Mouse (Mus musculus): Measurements from ENCODE around the gene Slc16a3. TPM values are rescaled to one million over a fixed set of nuclear protein-coding genes. Genes with fewer than 3 reads are reported as not detected.

Slc16a3 gene
- total and polyA plus RNA-seq, 2 experiments from 2014 or later, result 3.6 to 9.0 TPM

DNA sequence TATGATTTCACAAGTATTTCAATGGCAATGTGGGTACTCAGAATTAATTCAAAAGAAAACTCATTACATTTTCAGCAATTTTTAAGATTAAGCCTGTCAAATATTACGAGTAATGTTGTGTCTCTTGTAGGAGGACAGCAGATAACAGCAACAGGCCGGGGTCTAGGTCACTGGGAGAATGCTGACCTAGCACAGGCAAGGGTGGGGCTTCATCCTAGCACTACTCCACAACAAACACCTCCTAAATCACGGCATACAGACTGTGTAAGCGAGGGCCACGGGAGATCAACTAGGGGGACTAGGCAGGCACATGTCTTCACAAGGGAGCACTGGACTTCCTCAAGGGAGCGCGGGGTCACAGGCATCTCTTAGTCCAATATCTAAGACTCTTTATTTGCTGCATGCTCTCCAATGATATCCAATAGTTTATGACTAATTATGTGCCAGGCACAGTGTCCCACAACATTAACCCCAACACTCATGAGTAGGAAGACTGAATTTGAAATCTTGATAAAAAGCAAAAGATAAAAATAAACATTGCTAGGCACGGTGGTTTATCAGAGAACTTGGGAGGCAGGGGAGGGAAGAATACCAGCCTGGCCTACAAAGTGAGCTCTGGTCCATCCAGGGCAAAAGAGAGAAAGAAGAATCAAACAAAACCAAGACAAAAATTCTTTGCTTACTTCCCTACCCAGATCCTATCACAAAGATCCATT, 31.6 kb downstream of the Slc16a3 start:
- H3K27ac ChIP-seq (ENCODE audit: low read depth, low read length), result no peak overlapping the region
- no peak for ATAC-seq
- no peak overlapping the region for H3K4me3 ChIP-seq (ENCODE audit: low read depth, low read length)
- H3K9me3 ChIP-seq (ENCODE audit: low read length), result no peaks in the 10 kb centered on the region
- no peak overlapping the region for H3K4me2 ChIP-seq (ENCODE audit: low read depth)
- TF ChIP-seq CTCF (IDR thresholded peaks at IDR 0.05; ENCODE audit: low read depth), result no peak
- 87% methylated on average over 8 of the region's 8 CpGs for WGBS
- DNase-seq, result no peak
- H3K27me3 ChIP-seq (ENCODE audit: insufficient read depth, low read length), result no peaks in the 10 kb centered on the region
- no peaks in the 10 kb centered on the region for H3K4me1 ChIP-seq (ENCODE audit: insufficient read depth)
- H3K36me3 ChIP-seq (ENCODE audit: insufficient read depth), result peaks cover 64% of the 10 kb centered on the region
- H3K9ac ChIP-seq, result no peak overlapping the region

DNA sequence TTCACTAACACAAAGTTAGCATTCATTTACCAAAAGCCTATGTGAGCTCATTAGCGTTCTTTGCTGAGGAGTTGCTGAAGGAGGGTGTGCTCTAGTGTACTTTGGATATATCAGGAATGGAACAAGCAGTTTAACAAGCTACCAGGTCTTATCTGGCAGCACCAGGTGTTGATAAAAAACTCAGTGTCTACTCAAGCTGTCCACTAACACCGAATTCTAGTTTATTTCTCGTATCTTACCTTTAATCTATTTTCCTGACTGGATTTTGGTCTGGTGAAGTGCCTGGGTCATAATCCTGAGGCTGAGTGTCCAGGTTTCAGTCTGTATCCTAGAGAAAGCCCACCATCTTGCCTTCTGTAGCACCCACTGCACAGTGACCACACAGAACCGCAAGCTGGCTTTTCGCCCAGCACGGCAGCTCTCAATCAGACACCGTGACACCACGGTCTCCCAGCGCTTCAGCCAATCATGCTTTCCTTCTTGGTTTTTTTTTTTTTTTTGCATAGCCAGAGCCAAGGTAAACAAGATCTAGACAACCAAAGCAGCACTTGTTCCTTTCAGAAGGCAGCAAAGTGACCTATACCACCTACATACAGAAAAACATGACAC, 32.3 kb downstream of the Slc16a3 start:
- Histone ChIP-seq H3K27me3 (ENCODE audit: insufficient read depth, low read length) (no peaks in the 10 kb centered on the region), H3K36me3 (ENCODE audit: insufficient read depth) (peaks cover 62% of the 10 kb centered on the region), H3K27ac (ENCODE audit: low read depth, low read length) (no peak overlapping the region), H3K4me3 (ENCODE audit: low read depth, low read length) (no peak overlapping the region), H3K4me2 (ENCODE audit: low read depth) (no peak overlapping the region), H3K9me3 (ENCODE audit: low read length) (no peaks in the 10 kb centered on the region), H3K9ac (no peak overlapping the region), H3K4me1 (ENCODE audit: insufficient read depth) (no peaks in the 10 kb centered on the region)
- DNase-seq (no peak), ATAC-seq (no peak)
- WGBS, result 81% methylated on average over 9 of the region's 9 CpGs
- TF ChIP-seq CTCF (IDR thresholded peaks at IDR 0.05; ENCODE audit: low read depth), result no peak

- H3K4me3 ChIP-seq (ENCODE audit: low read depth, low read length), result no peak overlapping the region
- no peaks in the 10 kb centered on the region for H3K27me3 ChIP-seq (ENCODE audit: insufficient read depth, low read length)
- no peak overlapping the region for H3K27ac ChIP-seq (ENCODE audit: low read depth, low read length)
- no peak for TF ChIP-seq CTCF (IDR thresholded peaks at IDR 0.05; ENCODE audit: low read depth)
- H3K4me1 ChIP-seq (ENCODE audit: insufficient read depth), result no peaks in the 10 kb centered on the region
- no peaks in the 10 kb centered on the region for H3K9me3 ChIP-seq (ENCODE audit: low read length)
- ATAC-seq (no peak), DNase-seq (no peak)
- no peak overlapping the region for H3K4me2 ChIP-seq (ENCODE audit: low read depth)
- H3K36me3 ChIP-seq (ENCODE audit: insufficient read depth), result peaks cover 58% of the 10 kb centered on the region
- 84% methylated on average over 4 of the region's 4 CpGs for WGBS
- H3K9ac ChIP-seq, result no peak overlapping the region
These were observed 33.4 kb downstream of the Slc16a3 start for GRCm38 (mm10) chr11:120981661-120982060.

DNA sequence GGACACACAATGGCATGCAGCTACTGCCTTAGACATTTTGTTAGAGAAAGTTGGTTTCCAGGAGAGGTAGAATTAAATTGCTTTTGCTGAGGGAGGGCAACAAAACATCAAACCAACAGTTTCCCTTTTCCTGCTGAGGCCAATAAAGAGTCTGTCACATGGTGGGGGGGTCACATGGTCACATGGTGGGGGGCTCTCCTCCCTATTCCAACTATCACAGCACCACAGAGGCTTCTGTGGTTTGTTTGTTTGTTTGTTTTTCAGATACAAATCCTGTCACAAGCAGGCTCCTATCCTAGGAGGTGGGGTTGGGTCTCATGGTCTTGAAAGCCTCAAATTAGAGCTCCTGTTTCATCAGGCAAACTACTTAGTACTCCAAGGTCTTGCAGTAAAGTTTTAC, 34.2 kb downstream of the Slc16a3 start:
- peaks cover 52% of the 10 kb centered on the region for H3K36me3 ChIP-seq (ENCODE audit: insufficient read depth)
- H3K9me3 ChIP-seq (ENCODE audit: low read length), result no peaks in the 10 kb centered on the region
- ATAC-seq (no peak), DNase-seq (no peak)
- H3K27me3 ChIP-seq (ENCODE audit: insufficient read depth, low read length), result no peaks in the 10 kb centered on the region
- H3K9ac ChIP-seq, result no peak overlapping the region
- no peaks in the 10 kb centered on the region for H3K4me1 ChIP-seq (ENCODE audit: insufficient read depth)
- H3K27ac ChIP-seq (ENCODE audit: low read depth, low read length), result no peak overlapping the region
- no peak for TF ChIP-seq CTCF (IDR thresholded peaks at IDR 0.05; ENCODE audit: low read depth)
- no peak overlapping the region for H3K4me3 ChIP-seq (ENCODE audit: low read depth, low read length)
- no peak overlapping the region for H3K4me2 ChIP-seq (ENCODE audit: low read depth)

- ATAC-seq (no peak), DNase-seq (no peak)
- 73% methylated on average over 4 of the region's 4 CpGs for WGBS
- no peak overlapping the region for H3K4me2 ChIP-seq (ENCODE audit: low read depth)
- H3K9me3 ChIP-seq (ENCODE audit: low read length), result no peaks in the 10 kb centered on the region
- peaks cover 41% of the 10 kb centered on the region for H3K36me3 ChIP-seq (ENCODE audit: insufficient read depth)
- TF ChIP-seq CTCF (IDR thresholded peaks at IDR 0.05; ENCODE audit: low read depth), result no peak
- no peak overlapping the region for H3K9ac ChIP-seq
- peaks cover 16% of the 10 kb centered on the region for H3K4me1 ChIP-seq (ENCODE audit: insufficient read depth)
- no peak overlapping the region for H3K27ac ChIP-seq (ENCODE audit: low read depth, low read length)
- H3K4me3 ChIP-seq (ENCODE audit: low read depth, low read length), result no peak overlapping the region
- H3K27me3 ChIP-seq (ENCODE audit: insufficient read depth, low read length), result no peaks in the 10 kb centered on the region
These were observed 36.4 kb downstream of the Slc16a3 start for GRCm38 (mm10) chr11:120984448-120985330.

DNA sequence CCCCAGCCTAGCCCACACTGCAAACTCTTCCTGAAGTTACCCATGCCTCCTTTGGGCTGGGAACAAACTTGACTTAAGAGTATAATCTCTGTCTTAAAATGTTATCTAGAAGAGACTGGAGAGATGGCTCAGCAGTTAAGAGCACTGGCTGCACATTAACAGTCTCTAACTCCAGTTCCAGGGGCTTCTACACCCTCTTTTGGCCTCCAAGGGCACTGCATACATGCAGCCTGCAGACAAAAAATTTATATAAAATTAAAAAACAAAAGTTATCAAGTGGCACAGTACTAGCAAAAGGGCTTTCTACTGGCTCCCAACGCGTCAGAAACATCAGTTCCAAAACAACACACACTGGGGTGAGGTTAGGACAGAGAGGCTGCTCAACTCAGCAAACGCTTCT, 39.3 kb downstream of the Slc16a3 start:
- Histone ChIP-seq H3K27ac (ENCODE audit: low read depth, low read length) (no peak overlapping the region), H3K9me3 (ENCODE audit: low read length) (no peaks in the 10 kb centered on the region), H3K4me2 (ENCODE audit: low read depth) (no peak overlapping the region), H3K4me1 (ENCODE audit: insufficient read depth) (peaks cover 25% of the 10 kb centered on the region), H3K27me3 (ENCODE audit: insufficient read depth, low read length) (no peaks in the 10 kb centered on the region), H3K4me3 (ENCODE audit: low read depth, low read length) (no peak overlapping the region), H3K9ac (no peak overlapping the region), H3K36me3 (ENCODE audit: insufficient read depth) (peaks cover 14% of the 10 kb centered on the region)
- no peak for TF ChIP-seq CTCF (IDR thresholded peaks at IDR 0.05; ENCODE audit: low read depth)
- DNase-seq (no peak), ATAC-seq (no peak)
- WGBS, result 86% methylated on average over 3 of the region's 3 CpGs

DNA sequence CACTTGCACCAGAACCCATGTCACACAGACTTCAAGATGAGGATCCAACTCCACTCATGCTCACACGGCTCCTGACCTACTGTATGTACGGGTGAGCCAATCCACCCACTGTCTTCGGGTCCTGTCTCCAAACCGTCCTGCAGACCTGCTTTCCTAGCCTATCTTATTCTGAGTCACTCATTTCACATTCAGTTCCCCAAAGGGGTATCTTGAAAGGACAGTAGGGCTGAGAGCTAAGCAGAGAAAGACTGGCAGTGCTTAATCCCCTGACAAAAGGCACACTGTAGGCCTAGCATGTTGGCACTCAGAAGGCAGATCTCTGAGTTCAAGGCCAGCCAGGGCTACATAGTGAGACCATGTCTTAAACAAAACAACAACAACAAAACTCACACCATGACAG, 40.1 kb downstream of the Slc16a3 start:
- H3K4me1 ChIP-seq (ENCODE audit: insufficient read depth), result peaks cover 25% of the 10 kb centered on the region
- H3K36me3 ChIP-seq (ENCODE audit: insufficient read depth), result 0 out of 2 replicates have a peak, but pooled peaks cover 10% of the 10 kb centered on the region
- 67% methylated on average over 4 of the region's 4 CpGs for WGBS
- H3K9ac ChIP-seq, result no peak overlapping the region
- H3K27ac ChIP-seq (ENCODE audit: low read depth, low read length), result no peak overlapping the region
- TF ChIP-seq CTCF (IDR thresholded peaks at IDR 0.05; ENCODE audit: low read depth), result no peak
- no peaks in the 10 kb centered on the region for H3K27me3 ChIP-seq (ENCODE audit: insufficient read depth, low read length)
- no peak overlapping the region for H3K4me3 ChIP-seq (ENCODE audit: low read depth, low read length)
- no peaks in the 10 kb centered on the region for H3K9me3 ChIP-seq (ENCODE audit: low read length)
- DNase-seq (no peak), ATAC-seq (no peak)
- H3K4me2 ChIP-seq (ENCODE audit: low read depth), result peak overlapping the region; percentile 71; the same call in 1 of the 2 replicates
